Mouse (Mus musculus) stomach, postnatal 0 days (tissue): ENCODE measurements at regions not wholly inside any gene's neighbourhood (a gene's known extent, or its start where the extent isn't known, plus 50 kb on each side); places are given as distances from the start of the nearest gene placed in this dataset.
"Not testable (repeated sequence)": the region's sequence is repeated elsewhere in the genome, so short reads cannot be mapped to it uniquely, and the experiment has no call there.

Source experiments
- ATAC-seq: fragments of 200-750 bp; cut with Nextera tagmentation; 2 replicates; pipeline ENCODE4 v1.8.0; 2017; ENCODE audit not compliant: low FRiP score, low TSS enrichment
- DNase-seq: peaks from one replicate; pipeline ENCODE4 v3.0.0-alpha.2; 2016; ENCODE audit warnings: low spot score
- H3K27ac ChIP-seq: fragments of 300-500 bp; sonication (generic); replicated peaks from 2 replicates; pipeline ENCODE4 v1.5.1; 2014; ENCODE audit warnings: mild to moderate bottlenecking, control low read depth
- H3K27me3 ChIP-seq: fragments of 300-500 bp; sonication (generic); 2 replicates; pipeline ENCODE4 v1.6.1; 2014; ENCODE audit warnings: low read length; ENCODE audit not compliant: control insufficient read depth, insufficient read depth
- H3K36me3 ChIP-seq: fragments of 300-500 bp; sonication (generic); 2 replicates; pipeline ENCODE4 v1.6.1; 2014; ENCODE audit warnings: low read length, mixed read lengths; ENCODE audit not compliant: control insufficient read depth, insufficient read depth
- H3K4me1 ChIP-seq: fragments of 300-500 bp; sonication (generic); replicated peaks from 2 replicates; pipeline ENCODE4 v1.6.1; 2014; ENCODE audit warnings: antibody characterized with exemption; ENCODE audit not compliant: control insufficient read depth, insufficient read depth
- H3K4me2 ChIP-seq: fragments of 300-500 bp; sonication (generic); replicated peaks from 2 replicates; pipeline ENCODE4 v1.6.1; 2014; ENCODE audit warnings: low read depth, mild to moderate bottlenecking, control low read depth, moderate library complexity
- H3K4me3 ChIP-seq: fragments of 300-500 bp; sonication (generic); 2 replicates; pipeline ENCODE4 v1.5.1; 2014; ENCODE audit warnings: low read depth, low read length, control low read depth
- H3K9ac ChIP-seq: fragments of 300-500 bp; sonication (generic); 2 replicates; pipeline ENCODE4 v1.6.1; 2014; ENCODE audit warnings: mild to moderate bottlenecking, low read length, control low read depth, mixed read lengths
- H3K9me3 ChIP-seq: fragments of 300-500 bp; sonication (generic); 2 replicates; pipeline ENCODE4 v1.6.1; 2016; ENCODE audit warnings: low read length; ENCODE audit not compliant: control insufficient read depth
- CTCF ChIP-seq: IDR thresholded peaks from 2 replicates; pipeline ENCODE4 v1.5.1; 2016; ENCODE audit warnings: antibody characterized with exemption, low read depth, mild to moderate bottlenecking, moderate library complexity
- EP300 ChIP-seq: optimal IDR thresholded peaks from 2 replicates; pipeline ENCODE3; 2016; ENCODE audit warnings: antibody characterized with exemption
- WGBS: fragments of 180-500 bp; shearing (Covaris S2); extraction: QIAGEN DNeasy Blood & Tissue Kit; methylation state at CpG from one replicate; pipeline ENCODE4 v1.1.7; 2014; 5-methylcytosine and 5-hydroxymethylcytosine counted together

DNA sequence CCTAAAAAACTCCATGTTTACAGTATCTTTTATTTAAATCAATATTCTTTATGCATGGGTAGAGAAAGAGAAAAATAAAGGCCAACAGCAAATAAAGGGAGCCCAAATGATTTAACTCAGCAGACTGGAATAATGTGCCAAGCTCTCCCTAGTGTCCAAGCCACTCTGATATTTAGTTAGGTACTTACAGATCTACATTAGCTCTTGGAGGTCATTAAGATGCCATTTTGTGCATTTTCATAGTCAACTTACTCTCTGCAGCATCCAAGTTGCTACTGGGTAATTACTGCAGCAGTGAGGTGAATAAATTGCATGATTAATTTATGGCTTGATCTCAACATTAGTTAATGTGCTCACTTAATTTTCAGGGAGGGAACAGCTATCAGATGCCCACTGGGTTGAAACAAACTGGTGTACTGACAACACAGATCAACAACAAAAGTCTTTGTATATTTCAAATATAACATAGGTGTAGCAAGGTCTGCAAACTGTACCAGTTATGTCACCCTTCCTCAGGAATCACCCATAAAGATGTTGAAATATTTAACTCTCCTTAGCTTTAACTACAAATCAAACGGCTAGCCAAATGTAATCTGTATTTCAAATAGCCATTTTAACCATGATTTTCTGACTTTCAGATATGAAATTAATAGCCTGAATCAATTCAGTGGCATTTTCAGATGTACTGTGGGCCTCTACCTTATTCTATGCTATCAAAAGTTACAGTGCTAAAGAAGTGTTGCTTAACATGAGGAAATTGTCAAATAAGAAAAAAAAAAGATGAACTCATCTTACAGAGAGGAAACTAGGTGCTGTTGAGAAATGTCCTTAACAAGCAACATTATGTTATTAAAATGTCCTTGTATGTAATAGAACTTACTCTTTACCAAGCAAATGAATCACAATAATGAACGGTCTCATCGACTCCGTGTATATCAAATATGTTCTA is 163.8 kb upstream of the Hapln1 start:
- Histone ChIP-seq H3K4me2 (no peak overlapping the region), H3K36me3 (no peaks in the 10 kb centered on the region), H3K27me3 (no peaks in the 10 kb centered on the region), H3K27ac (no peak overlapping the region), H3K9me3 (no peaks in the 10 kb centered on the region), H3K4me1 (no peaks in the 10 kb centered on the region), H3K4me3 (no peak overlapping the region), H3K9ac (no peak overlapping the region)
- TF ChIP-seq CTCF (no peak), EP300 (no peak)
- DNase-seq (no peak), ATAC-seq (no peak)
- WGBS: 89% methylated on average over 4 of the region's 4 CpGs

DNA sequence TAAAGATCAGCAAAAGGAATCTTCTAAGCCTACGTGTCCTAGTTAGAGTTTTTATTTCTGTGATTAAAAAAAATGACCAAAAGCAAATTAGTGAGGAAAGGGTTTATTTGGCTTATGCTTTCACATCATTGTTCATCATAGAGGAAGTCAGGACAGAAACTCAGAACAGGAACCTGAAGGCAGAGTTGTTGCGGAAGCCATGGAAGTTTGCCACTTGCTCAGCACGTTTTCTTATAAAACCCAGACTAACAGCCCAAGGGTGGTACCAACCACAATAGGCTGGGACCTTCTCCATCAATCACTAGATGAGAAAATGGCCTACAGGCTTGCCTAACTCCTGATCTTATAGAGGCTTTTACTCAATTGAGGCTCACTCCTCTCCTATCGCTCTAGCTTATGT is 161.2 kb upstream of the Hapln1 start:
- Histone ChIP-seq H3K27me3 (no peaks in the 10 kb centered on the region), H3K27ac (no peak overlapping the region), H3K36me3 (no peaks in the 10 kb centered on the region), H3K9ac (no peak overlapping the region), H3K4me3 (no peak overlapping the region), H3K9me3 (no peaks in the 10 kb centered on the region), H3K4me2 (no peak overlapping the region), H3K4me1 (no peaks in the 10 kb centered on the region)
- WGBS: 87% methylated on average over 4 of the region's 4 CpGs
- no peak for ATAC-seq
- DNase-seq: no peak
- TF ChIP-seq EP300: no peak

DNA sequence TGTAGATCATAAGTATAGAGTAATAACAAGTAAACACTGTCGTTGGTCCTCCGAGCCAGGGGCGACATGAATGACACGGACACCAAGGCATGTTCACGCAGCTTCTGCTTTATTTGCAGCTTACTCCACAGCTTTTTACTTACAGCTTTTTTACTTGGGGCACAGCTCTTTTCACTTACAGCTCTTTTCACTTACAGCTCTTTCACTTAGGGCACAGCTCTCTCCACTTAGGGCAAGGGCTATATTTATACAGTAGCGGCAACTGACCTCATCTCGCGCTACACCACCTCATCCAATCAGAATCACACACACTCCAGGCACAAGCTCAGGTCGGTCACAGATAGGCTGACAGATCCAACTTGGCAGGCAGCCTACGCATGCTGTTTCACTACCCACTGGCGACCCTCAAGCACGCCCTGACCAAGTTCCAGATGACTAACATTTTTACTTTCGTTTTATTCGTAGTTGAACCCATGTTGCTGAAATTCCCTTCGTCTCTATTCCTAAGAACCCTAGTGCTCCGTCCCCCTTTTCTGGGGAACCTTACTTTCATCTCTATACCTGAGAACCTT is 155.9 kb upstream of the Hapln1 start:
- ATAC-seq, H3K4me3 ChIP-seq: not testable (repeated sequence)
- WGBS: 93% methylated on average over 16 of the region's 16 CpGs

DNA sequence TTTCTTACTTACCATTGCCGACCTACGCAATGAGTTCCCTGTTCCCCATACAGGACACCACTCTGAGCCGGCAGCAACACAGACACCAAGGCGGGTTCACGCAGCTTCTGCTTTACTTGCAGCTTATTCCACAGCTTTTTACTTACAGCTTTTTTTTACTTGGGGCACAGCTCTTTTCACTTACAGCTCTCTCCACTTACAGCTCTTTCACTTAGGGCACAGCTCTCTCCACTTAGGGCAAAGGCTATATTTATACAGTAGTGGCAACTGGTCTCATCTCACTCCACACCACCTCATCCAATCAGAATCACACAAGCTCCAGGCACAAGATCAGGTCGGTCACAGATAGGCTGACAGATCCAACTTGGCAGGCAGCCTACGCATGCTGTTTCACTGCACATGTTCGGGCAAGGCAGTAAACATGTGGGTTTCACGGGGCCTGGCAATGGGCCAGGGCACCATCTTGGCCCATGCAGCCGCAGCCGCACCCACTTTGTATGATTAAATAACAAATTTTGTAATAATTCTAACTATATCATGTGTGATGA is 154.9 kb upstream of the Hapln1 start:
- peak overlapping the region; percentile 49; the same call in 1 of the 2 replicates for H3K27ac ChIP-seq
- TF ChIP-seq CTCF: no peak
- TF ChIP-seq EP300: no peak
- no peak overlapping the region for H3K4me3 ChIP-seq
- no peaks in the 10 kb centered on the region for H3K4me1 ChIP-seq
- no peaks in the 10 kb centered on the region for H3K27me3 ChIP-seq
- no peak overlapping the region for H3K4me2 ChIP-seq
- WGBS: 66% methylated on average over 11 of the region's 11 CpGs
- H3K9me3 ChIP-seq: no peaks in the 10 kb centered on the region
- no peaks in the 10 kb centered on the region for H3K36me3 ChIP-seq
- ATAC-seq (peak; percentile 53; the same call in 1 of the 2 replicates), DNase-seq (peak; percentile 57)
- no peak overlapping the region for H3K9ac ChIP-seq

More for the DNA sequence above, 155.9 kb upstream of the Hapln1 start:
- not testable (repeated sequence) for H3K9me3 ChIP-seq, H3K27me3 ChIP-seq, DNase-seq, H3K4me1 ChIP-seq, H3K27ac ChIP-seq, H3K4me2 ChIP-seq, H3K9ac ChIP-seq, H3K36me3 ChIP-seq

DNA sequence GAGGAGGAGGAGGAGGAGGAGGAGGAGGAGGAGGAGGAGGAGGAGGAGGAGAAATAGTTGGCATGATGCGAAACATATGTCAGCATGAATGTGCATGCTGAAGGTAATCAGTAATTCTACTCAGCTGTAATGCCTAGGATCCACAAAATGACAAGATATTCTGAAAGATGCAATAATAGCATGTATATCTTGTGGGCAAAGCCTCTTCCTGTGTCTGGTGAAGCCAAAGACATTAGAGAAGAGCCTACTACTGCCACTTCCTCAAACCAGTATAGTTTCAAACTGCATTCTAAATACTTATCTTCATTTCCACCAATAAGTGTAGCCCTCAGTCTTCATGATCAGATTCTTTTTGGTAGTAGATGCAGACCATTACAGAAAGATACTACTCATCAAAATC is 152.2 kb upstream of the Hapln1 start:
- WGBS: 95% methylated on average over 1 of the region's 1 CpGs
- Histone ChIP-seq H3K4me1 (no peaks in the 10 kb centered on the region), H3K36me3 (no peaks in the 10 kb centered on the region), H3K27me3 (no peaks in the 10 kb centered on the region), H3K4me2 (no peak overlapping the region), H3K27ac (no peak overlapping the region), H3K9me3 (no peaks in the 10 kb centered on the region), H3K9ac (no peak overlapping the region), H3K4me3 (no peak overlapping the region)
- no peak for TF ChIP-seq CTCF
- no peak for TF ChIP-seq EP300
- DNase-seq (no peak), ATAC-seq (no peak)

DNA sequence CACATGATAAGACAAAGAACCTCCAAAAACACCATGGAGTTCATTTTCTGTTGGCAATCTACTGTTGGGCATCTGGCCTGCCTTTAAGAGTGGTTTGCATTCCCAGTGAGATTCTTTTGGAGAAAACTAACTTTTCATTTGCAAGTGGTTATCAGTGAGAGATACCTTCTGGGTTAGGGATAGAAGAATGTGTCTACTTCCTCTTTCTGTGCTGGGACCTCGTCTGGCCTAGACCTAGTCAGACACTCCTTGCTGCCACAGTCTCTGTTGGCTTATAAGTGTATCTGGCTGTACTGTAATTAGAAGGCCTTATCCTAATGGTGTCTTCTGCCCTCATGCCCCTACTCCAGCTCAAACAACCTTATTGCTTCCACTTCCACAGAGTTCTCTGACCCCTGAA is 150.4 kb upstream of the Hapln1 start:
- ATAC-seq (no peak), DNase-seq (no peak)
- Histone ChIP-seq H3K27me3 (no peaks in the 10 kb centered on the region), H3K4me2 (no peak overlapping the region), H3K9me3 (no peaks in the 10 kb centered on the region), H3K27ac (no peak overlapping the region), H3K9ac (no peak overlapping the region), H3K4me1 (no peaks in the 10 kb centered on the region), H3K4me3 (no peak overlapping the region), H3K36me3 (no peaks in the 10 kb centered on the region)
- WGBS: 29% methylated on average over 1 of the region's 1 CpGs
- no peak for TF ChIP-seq EP300
- TF ChIP-seq CTCF: no peak
